Mouse (Mus musculus) kidney, embryonic 16.5 days (tissue): ENCODE data around the gene Tenm2. TPM values are rescaled to one million over a fixed set of nuclear protein-coding genes. Genes with fewer than 3 reads are reported as not detected.

Source experiments
- ATAC-seq: fragments of 200-750 bp; cut with Nextera tagmentation; 2 replicates; pipeline ENCODE4 v1.8.0; 2017; ENCODE audit warnings: moderate TSS enrichment; ENCODE audit not compliant: low FRiP score, low TSS enrichment
- H3K27ac ChIP-seq: fragments of 300-500 bp; sonication (generic); 2 replicates; pipeline ENCODE4 v1.5.1; 2014; ENCODE audit warnings: low read length
- H3K27me3 ChIP-seq: fragments of 300-500 bp; sonication (generic); 2 replicates; pipeline ENCODE4 v1.6.1; 2014; ENCODE audit warnings: low read length, control low read depth, mixed read lengths; ENCODE audit not compliant: insufficient read depth
- H3K36me3 ChIP-seq: fragments of 300-500 bp; sonication (generic); 2 replicates; pipeline ENCODE4 v1.6.1; 2014; ENCODE audit warnings: low read length, control low read depth, mixed read lengths; ENCODE audit not compliant: insufficient read depth
- H3K4me1 ChIP-seq: fragments of 300-500 bp; sonication (generic); 2 replicates; pipeline ENCODE4 v1.6.1; 2014; ENCODE audit warnings: low read length, control low read depth, mixed read lengths; ENCODE audit not compliant: insufficient read depth
- H3K4me2 ChIP-seq: fragments of 300-500 bp; sonication (generic); replicated peaks from 2 replicates; pipeline ENCODE4 v1.6.1; 2014; ENCODE audit warnings: low read depth, low read length
- H3K4me3 ChIP-seq: fragments of 300-500 bp; sonication (generic); 2 replicates; pipeline ENCODE4 v1.5.1; 2014; ENCODE audit warnings: mild to moderate bottlenecking, low read length
- H3K9ac ChIP-seq: fragments of 300-500 bp; sonication (generic); replicated peaks from 2 replicates; pipeline ENCODE4 v1.6.1; 2014; ENCODE audit warnings: low read length
- H3K9me3 ChIP-seq: fragments of 300-500 bp; sonication (generic); 2 replicates; pipeline ENCODE4 v1.6.1; 2016; ENCODE audit warnings: low read length, control low read depth
- WGBS: fragments of 180-500 bp; shearing (Covaris S2); extraction: QIAGEN DNeasy Blood & Tissue Kit; methylation state at CpG from one replicate; pipeline ENCODE4 v1.1.7; 2014; 5-methylcytosine and 5-hydroxymethylcytosine counted together
- polyA plus RNA-seq: library from polyadenylated mRNA; unstranded; fragments of >200 nt; fragmentation: Nextera tagmentation; extraction: Ambion mirVana; gene quantifications from 2 replicates; pipeline ENCODE4 v1.2.1, GENCODE M21; 2015

Tenm2 gene
- polyA plus RNA-seq, 1 experiment from 2014 or later: 0.76 TPM

- Histone ChIP-seq H3K4me2 (no peak overlapping the region), H3K4me1 (0 out of 2 replicates have a peak, but pooled peaks cover 3% of the 10 kb centered on the region), H3K36me3 (no peaks in the 10 kb centered on the region), H3K9ac (no peak overlapping the region), H3K27ac (no peak overlapping the region), H3K4me3 (no peak overlapping the region), H3K27me3 (no peaks in the 10 kb centered on the region), H3K9me3 (no peaks in the 10 kb centered on the region)
- no peak for ATAC-seq
Measured at GRCm38 (mm10) chr11:37118058-37118457, 117.7 kb downstream of the Tenm2 start.

GRCm38 (mm10) chr11:37115188-37115587 lies 120.6 kb downstream of the Tenm2 start:
- no peak overlapping the region for H3K4me3 ChIP-seq
- 0 out of 2 replicates have a peak, but pooled peaks cover 3% of the 10 kb centered on the region for H3K4me1 ChIP-seq
- no peak overlapping the region for H3K4me2 ChIP-seq
- no peaks in the 10 kb centered on the region for H3K36me3 ChIP-seq
- H3K27ac ChIP-seq: no peak overlapping the region
- H3K27me3 ChIP-seq: no peaks in the 10 kb centered on the region
- H3K9me3 ChIP-seq: no peaks in the 10 kb centered on the region
- no peak overlapping the region for H3K9ac ChIP-seq
- ATAC-seq: no peak
- 26% methylated on average over 4 of the region's 4 CpGs for WGBS

GRCm38 (mm10) chr11:37107069-37107468 lies 128.7 kb downstream of the Tenm2 start:
- Histone ChIP-seq H3K4me1 (no peaks in the 10 kb centered on the region), H3K9ac (no peak overlapping the region), H3K27ac (no peak overlapping the region), H3K36me3 (no peaks in the 10 kb centered on the region), H3K4me3 (no peak overlapping the region), H3K9me3 (no peaks in the 10 kb centered on the region), H3K27me3 (no peaks in the 10 kb centered on the region), H3K4me2 (no peak overlapping the region)
- ATAC-seq: no peak
- 82% methylated on average over 2 of the region's 2 CpGs for WGBS

GRCm38 (mm10) chr11:37079403-37079802 lies 156.4 kb downstream of the Tenm2 start:
- Histone ChIP-seq H3K4me3 (no peak overlapping the region), H3K9ac (no peak overlapping the region), H3K27ac (no peak overlapping the region), H3K4me1 (no peaks in the 10 kb centered on the region), H3K36me3 (no peaks in the 10 kb centered on the region), H3K27me3 (no peaks in the 10 kb centered on the region), H3K4me2 (no peak overlapping the region), H3K9me3 (no peaks in the 10 kb centered on the region)
- WGBS: 84% methylated on average over 5 of the region's 5 CpGs
- no peak for ATAC-seq

- no peak overlapping the region for H3K27ac ChIP-seq
- no peaks in the 10 kb centered on the region for H3K36me3 ChIP-seq
- no peak overlapping the region for H3K9ac ChIP-seq
- H3K9me3 ChIP-seq: no peaks in the 10 kb centered on the region
- H3K27me3 ChIP-seq: no peaks in the 10 kb centered on the region
- no peak overlapping the region for H3K4me3 ChIP-seq
- no peaks in the 10 kb centered on the region for H3K4me1 ChIP-seq
- WGBS: 83% methylated on average over 5 of the region's 5 CpGs
- ATAC-seq: no peak
- H3K4me2 ChIP-seq: no peak overlapping the region
Measured at GRCm38 (mm10) chr11:37076989-37077598, 158.7 kb downstream of the Tenm2 start.

GRCm38 (mm10) chr11:37075349-37075748 lies 160.4 kb downstream of the Tenm2 start:
- Histone ChIP-seq H3K9me3 (no peaks in the 10 kb centered on the region), H3K4me3 (no peak overlapping the region), H3K27ac (no peak overlapping the region), H3K9ac (no peak overlapping the region), H3K27me3 (no peaks in the 10 kb centered on the region), H3K36me3 (no peaks in the 10 kb centered on the region), H3K4me2 (no peak overlapping the region), H3K4me1 (no peaks in the 10 kb centered on the region)
- ATAC-seq: no peak
- WGBS: 96% methylated on average over 10 of the region's 10 CpGs

GRCm38 (mm10) chr11:37065459-37065858 lies 170.3 kb downstream of the Tenm2 start:
- H3K27me3 ChIP-seq: no peaks in the 10 kb centered on the region
- no peaks in the 10 kb centered on the region for H3K36me3 ChIP-seq
- H3K27ac ChIP-seq: peak overlapping the region; percentile 3; the same call in 1 of the 2 replicates
- ATAC-seq: peak; percentile 91; the same call in 1 of the 2 replicates
- H3K4me3 ChIP-seq: no peak overlapping the region
- 53% methylated on average over 3 of the region's 3 CpGs for WGBS
- H3K4me1 ChIP-seq: no peaks in the 10 kb centered on the region
- H3K9ac ChIP-seq: no peak overlapping the region
- H3K9me3 ChIP-seq: no peaks in the 10 kb centered on the region
- H3K4me2 ChIP-seq: no peak overlapping the region

- H3K36me3 ChIP-seq: no peaks in the 10 kb centered on the region
- H3K4me2 ChIP-seq: no peak overlapping the region
- H3K27ac ChIP-seq: no peak overlapping the region
- ATAC-seq: no peak
- H3K4me1 ChIP-seq: 0 out of 2 replicates have a peak, but pooled peaks cover 2% of the 10 kb centered on the region
- no peak overlapping the region for H3K9ac ChIP-seq
- no peaks in the 10 kb centered on the region for H3K27me3 ChIP-seq
- no peaks in the 10 kb centered on the region for H3K9me3 ChIP-seq
- 61% methylated on average over 5 of the region's 5 CpGs for WGBS
- H3K4me3 ChIP-seq: no peak overlapping the region
Measured at GRCm38 (mm10) chr11:37046671-37047070, 189.1 kb downstream of the Tenm2 start.

- Histone ChIP-seq H3K27ac (no peak overlapping the region), H3K9me3 (no peaks in the 10 kb centered on the region), H3K4me3 (no peak overlapping the region), H3K27me3 (no peaks in the 10 kb centered on the region), H3K9ac (no peak overlapping the region), H3K4me1 (0 out of 2 replicates have a peak, but pooled peaks cover 6% of the 10 kb centered on the region), H3K36me3 (no peaks in the 10 kb centered on the region), H3K4me2 (no peak overlapping the region)
- ATAC-seq: no peak
- WGBS: 58% methylated on average over 4 of the region's 4 CpGs
Measured at GRCm38 (mm10) chr11:37041259-37041658, 194.5 kb downstream of the Tenm2 start.

GRCm38 (mm10) chr11:37039283-37039682 lies 196.5 kb downstream of the Tenm2 start:
- WGBS: 70% methylated on average over 3 of the region's 3 CpGs
- Histone ChIP-seq H3K36me3 (no peaks in the 10 kb centered on the region), H3K27me3 (no peaks in the 10 kb centered on the region), H3K4me2 (no peak overlapping the region), H3K4me1 (0 out of 2 replicates have a peak, but pooled peaks cover 6% of the 10 kb centered on the region), H3K27ac (no peak overlapping the region), H3K9me3 (no peaks in the 10 kb centered on the region), H3K4me3 (no peak overlapping the region), H3K9ac (no peak overlapping the region)
- no peak for ATAC-seq
